Mouse (Mus musculus) ES-Bruce4 (cell line): ENCODE data around the gene Hcn2.

Experiments used
- CTCF ChIP-seq: IDR thresholded peaks from one replicate; pipeline ENCODE4 v1.8.1; 2011; ENCODE audit warnings: low read depth, low read length
- POLR2A ChIP-seq: IDR thresholded peaks from one replicate; pipeline ENCODE4 v1.8.1; 2011; ENCODE audit warnings: low read length; ENCODE audit not compliant: insufficient read depth

GRCm38 (mm10) chr10:79671396-79672087 is 44.9 kb upstream of the Hcn2 start:
- TF ChIP-seq CTCF, result no peak
- peak; percentile 33 for TF ChIP-seq POLR2A
